Mouse (Mus musculus) forebrain, embryonic 14.5 days (tissue): ENCODE data around the gene Gm32687. TPM values are rescaled to one million over a fixed set of nuclear protein-coding genes. Genes with fewer than 3 reads are reported as not detected.
"Not testable (repeated sequence)": the region's sequence is repeated elsewhere in the genome, so short reads cannot be mapped to it uniquely, and the experiment has no call there.

Source experiments
- ATAC-seq: fragments of 200-750 bp; cut with Nextera tagmentation; 2 replicates; pipeline ENCODE4 v1.8.0; 2017; ENCODE audit warnings: mild to moderate bottlenecking, moderate library complexity
- DNase-seq: peaks from one replicate; pipeline ENCODE4 v3.0.0-alpha.2; 2015; ENCODE audit warnings: low spot score
- H3K27ac ChIP-seq: fragments of 300-500 bp; sonication (generic); 2 replicates; pipeline ENCODE4 v1.5.1; 2014; ENCODE audit warnings: low read depth, mild to moderate bottlenecking, control low read depth, low read length, moderate library complexity
- H3K27me3 ChIP-seq: fragments of 300-500 bp; sonication (generic); replicated peaks from 2 replicates; pipeline ENCODE4 v1.6.1; 2014; ENCODE audit warnings: low read length, control low read depth, mixed read lengths; ENCODE audit not compliant: control insufficient read depth, insufficient read depth
- H3K36me3 ChIP-seq: fragments of 300-500 bp; sonication (generic); 2 replicates; pipeline ENCODE4 v1.6.1; 2014; ENCODE audit warnings: low read length, control low read depth; ENCODE audit not compliant: control insufficient read depth, insufficient read depth
- H3K4me1 ChIP-seq: fragments of 300-500 bp; sonication (generic); 2 replicates; pipeline ENCODE4 v1.6.1; 2014; ENCODE audit warnings: antibody characterized with exemption, low read length, control low read depth; ENCODE audit not compliant: control insufficient read depth, insufficient read depth
- H3K4me2 ChIP-seq: fragments of 300-500 bp; sonication (generic); 2 replicates; pipeline ENCODE4 v1.6.1; 2014; ENCODE audit warnings: mild to moderate bottlenecking, control low read depth, low read length
- H3K4me3 ChIP-seq: fragments of 300-500 bp; sonication (generic); 2 replicates; pipeline ENCODE4 v1.5.1; 2014; ENCODE audit warnings: low read depth, low read length, control low read depth
- H3K9ac ChIP-seq: fragments of 300-500 bp; sonication (generic); 2 replicates; pipeline ENCODE4 v1.6.1; 2014; ENCODE audit warnings: mild to moderate bottlenecking, low read length, control low read depth, moderate library complexity
- H3K9me3 ChIP-seq: fragments of 300-500 bp; sonication (generic); replicated peaks from 2 replicates; pipeline ENCODE4 v1.6.1; 2016; ENCODE audit warnings: low read length, control low read depth, mixed read lengths; ENCODE audit not compliant: control insufficient read depth
- WGBS: fragments of 180-500 bp; shearing (Covaris S2); extraction: QIAGEN DNeasy Blood & Tissue Kit; methylation state at CpG from one replicate; pipeline ENCODE4 v1.1.7; 2014; 5-methylcytosine and 5-hydroxymethylcytosine counted together
- polyA plus RNA-seq: library from polyadenylated mRNA; unstranded; fragments of >200 nt; fragmentation: Nextera tagmentation; extraction: Ambion mirVana; gene quantifications from 2 replicates; pipeline ENCODE4 v1.2.1, GENCODE M21; 2014

Gm32687 gene
- polyA plus RNA-seq = 12.8 and 15.7 TPM in 2 replicates

DNA sequence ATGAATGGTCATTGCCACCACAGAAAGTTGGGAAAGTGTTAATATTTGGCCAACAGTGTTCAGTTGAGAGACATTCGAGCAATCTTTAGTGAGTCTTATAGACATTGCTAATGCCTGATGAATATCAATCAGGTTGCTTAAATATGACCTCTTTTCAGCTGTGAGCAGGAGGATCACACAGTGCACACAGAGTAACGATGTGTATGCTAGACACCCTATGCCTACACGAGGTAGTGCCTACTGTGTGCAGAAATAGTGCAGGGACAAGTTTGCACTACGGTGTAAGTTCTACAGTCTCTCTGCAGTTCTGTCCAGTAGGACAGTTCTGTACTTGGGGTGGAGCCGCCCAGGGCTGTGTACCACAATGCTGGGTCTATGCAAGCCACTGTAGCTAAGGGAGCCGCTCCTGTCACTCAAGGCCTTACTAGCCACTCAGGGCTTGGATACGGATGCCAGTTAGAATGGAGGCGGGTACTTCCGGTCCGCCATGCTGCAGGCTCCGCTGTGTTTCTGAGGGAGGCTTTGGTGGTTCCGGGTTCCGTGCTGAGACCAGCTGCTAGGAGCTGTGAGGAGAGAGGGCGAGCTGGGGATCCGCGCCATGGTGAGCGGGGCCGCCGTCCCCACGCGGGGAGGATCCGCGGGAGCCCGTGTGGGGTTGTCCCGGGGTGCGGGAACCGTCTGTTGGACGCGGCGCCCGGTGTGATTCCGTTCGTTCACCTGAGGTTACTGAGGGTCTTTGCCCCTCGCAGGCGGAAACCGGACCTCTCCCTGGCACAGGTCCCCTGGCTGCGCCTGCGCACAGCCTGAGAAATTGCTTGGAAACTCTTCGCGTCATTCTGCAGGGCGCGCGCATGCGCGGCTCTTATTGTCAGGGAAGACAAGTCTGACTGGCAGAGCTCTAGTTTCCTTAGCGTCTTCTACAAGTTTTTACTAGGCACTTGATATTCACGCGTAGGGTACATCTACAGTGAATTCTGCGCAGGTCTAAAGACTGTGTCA lies at the start of gene Gm32687:
Gene Gm32687 (plus strand): TSS at position 526 of the 999 bp plus-strand sequence.
- not testable (repeated sequence) for DNase-seq, H3K4me2 ChIP-seq, H3K27me3 ChIP-seq, H3K9me3 ChIP-seq, H3K27ac ChIP-seq, H3K4me3 ChIP-seq, H3K36me3 ChIP-seq, H3K4me1 ChIP-seq, H3K9ac ChIP-seq
- 33% methylated on average over 3 of the region's 49 CpGs for WGBS
- ATAC-seq = peak; percentile 100

DNA sequence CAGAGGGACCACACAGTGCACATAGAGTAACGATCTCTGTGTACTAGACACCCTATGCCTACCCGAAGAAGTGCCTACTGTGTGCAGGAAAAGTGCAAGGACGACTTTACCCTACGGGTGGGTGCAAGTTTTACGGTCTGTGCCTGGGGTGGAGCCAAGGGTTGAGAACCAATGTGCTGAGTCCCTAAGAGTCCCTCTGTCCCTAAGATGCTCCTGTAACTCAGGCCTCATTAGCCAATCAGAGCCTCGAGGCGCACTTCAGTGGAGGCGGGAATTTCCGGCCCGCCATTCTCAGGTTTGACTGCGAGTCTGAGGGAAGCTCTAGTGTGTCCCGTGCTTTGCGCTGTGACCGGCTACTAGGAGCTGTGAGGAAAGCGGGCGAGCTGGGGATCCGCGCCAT lies 17.5 kb upstream of the Gm32687 start:
- not testable (repeated sequence) for H3K4me1 ChIP-seq, H3K36me3 ChIP-seq, H3K4me2 ChIP-seq, DNase-seq, ATAC-seq, H3K27ac ChIP-seq, H3K4me3 ChIP-seq, H3K9me3 ChIP-seq, H3K9ac ChIP-seq, H3K27me3 ChIP-seq
- no CpG with 5 or more reads among the region's 18 CpGs for WGBS

GRCm38 (mm10) chr10:81929842-81930743 lies 66.4 kb downstream of the Gm32687 start, which contains the start of gene Zfp781:
Gene Zfp781, minus strand, starts transcription at chr10:81930480.
- no CpG with 5 or more reads among the region's 43 CpGs for WGBS
- not testable (repeated sequence) for H3K27ac ChIP-seq, H3K9ac ChIP-seq, H3K9me3 ChIP-seq, H3K4me2 ChIP-seq, H3K27me3 ChIP-seq, H3K4me3 ChIP-seq, DNase-seq, H3K36me3 ChIP-seq, H3K4me1 ChIP-seq
- ATAC-seq = peak; percentile 99

Other genes starting within 250 kb of the Gm32687 start
- gene Sirt6, start 236.1 kb upstream of the Gm32687 start, polyA plus RNA-seq = 46.0 and 47.4 TPM in 2 replicates
- gene Ankrd24, start 235.4 kb upstream of the Gm32687 start, polyA plus RNA-seq = 5.2 and 6.3 TPM in 2 replicates
- 5.1 and 7.1 TPM in 2 replicates for gene Gm10778, start 214.9 kb upstream of the Gm32687 start, polyA plus RNA-seq
- gene Zfp433, start 159.1 kb upstream of the Gm32687 start, polyA plus RNA-seq = 20.4 and 22.1 TPM in 2 replicates
- gene Gm3055, start 92.8 kb upstream of the Gm32687 start, polyA plus RNA-seq = 20.4 and 26.3 TPM in 2 replicates
- 3.1 and 4.8 TPM in 2 replicates for gene Gm4767, start 51.7 kb upstream of the Gm32687 start, polyA plus RNA-seq
- 10.4 and 10.9 TPM in 2 replicates for gene Zfp781, start 66.5 kb downstream of the Gm32687 start, polyA plus RNA-seq
- 14.5 and 16.2 TPM in 2 replicates for gene Zfp873, start 184.2 kb downstream of the Gm32687 start, polyA plus RNA-seq
- 10.3 and 10.7 TPM in 2 replicates for gene BC024063, start 219.4 kb downstream of the Gm32687 start, polyA plus RNA-seq